Mouse (Mus musculus) brain, embryonic 14.5 days (tissue): ENCODE data around the gene Gm17657. TPM values are rescaled to one million over a fixed set of nuclear protein-coding genes. Genes with fewer than 3 reads are reported as not detected.
"Not testable (repeated sequence)": the region's sequence is repeated elsewhere in the genome, so short reads cannot be mapped to it uniquely, and the experiment has no call there.

ENCODE experiments used
- DNase-seq: peaks from one replicate; pipeline ENCODE4 v3.0.0-alpha.2; 2011; ENCODE audit warnings: low read depth
- CTCF ChIP-seq: fragments of 200-500 bp; IDR thresholded peaks from 2 replicates; pipeline ENCODE4 v1.5.1; 2012; ENCODE audit warnings: inconsistent platforms, mild to moderate bottlenecking, moderate library complexity, borderline replicate concordance; ENCODE audit not compliant: insufficient read depth, insufficient read length; ENCODE audit errors: extremely low read depth
- POLR2A ChIP-seq: fragments of 200-500 bp; IDR thresholded peaks from 2 replicates; pipeline ENCODE4 v1.6.1; 2012; ENCODE audit warnings: mild to moderate bottlenecking, inconsistent platforms, borderline replicate concordance; ENCODE audit not compliant: poor library complexity, insufficient read depth, insufficient read length, severe bottlenecking; ENCODE audit errors: extremely low read depth
- polyA plus RNA-seq: library from polyadenylated mRNA; depleted of rRNA; stranded (reverse); fragments of >200 nt; gene quantifications from 2 replicates; pipeline ENCODE4 v1.2.3, GENCODE M21; 2012

Gene Gm17657
- polyA plus RNA-seq, 1 experiment: not detected

DNA sequence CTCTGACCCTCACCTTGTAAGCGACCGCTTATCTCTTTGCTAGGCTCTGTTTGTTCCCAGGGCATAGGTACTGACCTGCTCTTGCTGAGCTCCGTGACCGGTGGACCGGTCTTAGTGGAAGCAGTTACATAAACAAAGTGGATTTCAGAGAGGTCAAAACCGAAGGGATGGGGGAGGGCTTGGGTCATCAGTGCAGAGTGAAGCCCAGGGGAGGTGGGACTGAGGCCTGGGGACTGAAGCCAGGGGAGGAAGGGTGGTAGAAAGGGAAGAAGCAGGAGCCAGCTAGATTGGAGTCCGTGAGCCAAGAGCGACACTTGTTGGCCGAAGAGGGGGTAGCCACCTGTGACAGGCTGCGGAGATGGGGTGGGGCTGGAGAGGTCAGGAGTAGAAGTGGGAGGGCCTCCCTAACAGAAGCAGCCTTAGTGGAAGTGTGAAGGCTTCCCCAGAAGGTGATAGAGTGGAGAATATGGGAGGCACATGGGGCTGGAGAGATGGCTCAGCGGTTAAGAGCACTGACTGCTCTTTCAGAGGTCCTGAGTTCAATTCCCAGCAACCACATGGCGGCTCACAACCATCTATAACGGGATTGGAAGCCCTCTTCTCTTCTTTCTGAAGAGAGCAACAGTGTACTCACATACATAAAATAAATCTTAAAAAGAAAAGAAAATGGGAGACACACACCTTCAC is 36.3 kb downstream of the Gm17657 start:
- peak; percentile 65 for DNase-seq
- TF ChIP-seq CTCF (peak; percentile 73), POLR2A (no peak)

DNA sequence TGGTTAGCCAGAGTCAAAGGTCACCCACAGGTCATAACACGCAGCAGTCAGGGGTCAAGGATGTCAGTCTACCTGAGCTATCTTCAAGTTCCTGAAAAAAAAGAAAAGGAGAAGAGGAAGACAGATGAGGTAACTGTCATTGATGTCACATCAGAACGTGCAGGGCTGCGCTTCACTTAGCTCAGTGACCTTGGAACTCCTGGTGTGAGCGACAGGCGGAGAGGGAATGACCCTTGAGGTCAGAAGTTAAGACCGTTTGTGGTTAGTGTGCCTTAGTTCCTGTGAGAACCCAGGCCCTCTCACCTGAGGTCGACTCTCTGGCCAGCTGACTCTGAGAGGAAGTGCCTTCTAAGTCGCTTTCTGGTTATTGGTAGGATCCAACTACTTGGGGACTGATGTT is 38.7 kb downstream of the Gm17657 start:
- TF ChIP-seq POLR2A (no peak), CTCF (no peak)
- no peak for DNase-seq

DNA sequence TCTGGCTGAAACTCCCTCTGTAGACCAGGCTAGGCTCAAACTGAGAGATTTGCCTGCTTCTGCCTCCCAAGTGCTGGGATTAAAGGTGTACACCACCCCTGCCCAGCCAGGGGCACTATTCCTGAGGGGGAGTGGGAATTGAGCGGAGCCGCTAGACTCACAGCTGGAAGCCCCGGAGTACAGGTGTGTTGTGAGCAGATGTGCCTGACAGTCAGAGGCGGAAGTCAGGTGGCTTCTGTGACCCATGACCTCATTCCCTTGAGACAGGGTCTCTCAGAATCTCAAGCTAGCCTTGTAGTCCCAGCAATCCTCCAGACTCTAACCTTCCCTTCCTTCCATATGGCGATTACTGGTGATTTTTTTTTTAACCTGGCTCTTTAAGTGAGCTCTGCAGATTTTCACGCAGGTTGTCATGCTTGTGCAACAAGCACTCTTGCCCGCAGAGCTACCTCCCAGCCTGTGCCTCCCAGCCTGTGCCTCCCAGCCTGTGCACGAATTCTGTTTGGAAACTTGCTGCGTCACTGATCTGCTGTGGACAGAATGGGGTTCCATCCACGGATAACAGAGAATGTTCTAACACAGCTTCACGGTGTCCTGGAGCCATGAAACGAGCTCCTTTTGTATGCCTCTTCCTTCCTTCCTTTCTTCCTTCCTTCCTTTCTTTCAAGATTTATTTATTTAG is 40.4 kb downstream of the Gm17657 start:
- TF ChIP-seq POLR2A (no peak), CTCF (no peak)
- no peak for DNase-seq

DNA sequence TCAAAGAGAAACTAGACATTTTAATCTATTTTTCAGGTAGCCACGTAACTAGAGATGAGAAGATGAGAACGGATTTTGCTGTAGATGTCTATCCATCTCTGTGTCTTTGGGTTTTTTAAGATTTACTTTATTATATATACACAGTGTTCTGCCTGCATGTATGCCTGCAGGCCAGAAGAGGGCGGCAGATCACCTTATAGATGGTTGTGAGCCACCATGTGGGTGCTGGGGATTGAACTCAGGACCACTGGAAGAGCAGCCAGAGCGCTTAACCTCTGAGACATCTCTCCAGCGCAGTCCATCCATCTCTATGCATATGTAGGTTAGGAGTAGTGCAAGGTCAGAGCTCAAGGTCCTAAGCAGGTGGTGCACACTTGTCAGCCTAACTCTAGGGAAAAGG is 45.7 kb downstream of the Gm17657 start:
- DNase-seq: no peak
- TF ChIP-seq POLR2A: no peak
- TF ChIP-seq CTCF: peak; percentile 16; the same call in 1 of the 2 replicates

DNA sequence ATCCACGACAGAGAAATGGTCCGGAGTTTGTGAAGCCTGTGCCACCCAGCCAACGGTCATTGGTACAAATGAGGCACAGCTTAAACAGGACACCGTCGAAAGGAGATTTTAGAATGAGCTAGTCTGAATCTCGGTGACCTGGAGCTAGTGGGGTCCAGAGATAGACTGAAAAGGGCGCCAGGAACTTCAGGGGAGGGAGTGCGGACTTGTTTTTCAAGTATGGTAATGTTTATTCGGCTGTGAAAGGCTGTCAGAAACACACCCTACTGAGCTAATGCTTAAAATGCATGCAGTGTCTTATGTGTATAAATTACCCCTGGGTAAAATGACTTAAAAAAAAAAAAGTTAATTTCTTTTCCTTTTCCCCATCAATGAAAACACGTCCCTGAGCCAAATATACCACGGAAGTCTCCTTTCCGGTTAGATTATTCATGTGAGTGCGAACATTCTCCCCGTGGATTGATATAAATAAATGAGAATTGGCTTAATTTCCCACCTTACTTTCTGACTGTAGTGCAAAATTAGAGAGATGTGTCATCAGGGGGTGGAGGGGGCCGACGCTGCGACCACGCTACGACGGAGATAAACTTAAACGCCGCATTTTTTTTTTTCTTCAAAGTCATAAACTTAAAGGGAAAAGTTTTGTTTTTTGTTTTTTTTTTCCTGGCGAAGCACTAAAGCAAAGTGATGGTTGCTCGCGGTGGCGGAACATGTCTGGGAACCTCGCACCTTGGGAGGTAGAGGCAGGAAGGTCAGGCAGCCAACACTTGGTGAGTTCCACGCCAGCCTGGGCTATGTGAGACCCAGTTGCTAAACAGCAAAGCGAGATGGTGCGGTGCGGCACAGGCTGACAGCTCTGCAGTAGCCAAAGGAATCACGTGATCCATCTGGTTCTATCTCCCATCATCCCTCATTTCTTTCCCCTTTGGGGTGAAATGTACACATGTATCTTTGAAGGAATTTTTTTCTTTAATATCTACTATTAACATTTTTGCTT is 46.5 kb downstream of the Gm17657 start:
- TF ChIP-seq POLR2A (no peak), CTCF (no peak)
- DNase-seq: no peak

DNA sequence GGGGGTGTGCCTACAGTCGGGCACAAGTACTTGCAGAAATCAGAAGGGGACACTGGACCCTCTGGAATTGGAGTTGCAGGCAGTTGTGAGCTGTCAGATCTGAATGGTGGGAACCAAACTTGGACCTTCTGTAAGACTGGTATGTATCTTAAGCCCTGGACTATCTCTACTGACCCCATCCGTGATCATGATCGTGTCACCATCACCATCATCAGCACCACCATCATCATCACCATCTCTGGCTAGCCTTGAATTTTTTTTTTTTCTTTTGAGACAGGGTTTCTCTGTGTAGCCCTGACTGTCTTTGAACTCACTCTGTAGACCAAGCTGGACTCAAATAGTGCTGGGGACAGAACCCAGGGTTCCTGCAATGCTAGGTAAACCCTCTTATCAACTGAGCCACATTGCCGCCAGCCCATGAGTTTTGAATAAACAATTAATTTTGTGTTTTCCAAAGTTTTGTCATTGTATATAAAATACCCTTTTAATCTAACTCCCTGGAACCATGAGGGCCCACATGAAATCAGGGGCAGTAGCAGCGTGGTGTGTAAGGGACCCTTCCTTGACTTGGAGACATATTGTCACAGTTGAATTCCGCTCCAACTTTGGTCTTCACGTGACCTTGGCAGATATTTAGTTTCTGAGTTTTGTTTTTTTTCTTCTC is 47.3 kb downstream of the Gm17657 start:
- no peak for DNase-seq
- TF ChIP-seq POLR2A: no peak
- no peak for TF ChIP-seq CTCF

DNA sequence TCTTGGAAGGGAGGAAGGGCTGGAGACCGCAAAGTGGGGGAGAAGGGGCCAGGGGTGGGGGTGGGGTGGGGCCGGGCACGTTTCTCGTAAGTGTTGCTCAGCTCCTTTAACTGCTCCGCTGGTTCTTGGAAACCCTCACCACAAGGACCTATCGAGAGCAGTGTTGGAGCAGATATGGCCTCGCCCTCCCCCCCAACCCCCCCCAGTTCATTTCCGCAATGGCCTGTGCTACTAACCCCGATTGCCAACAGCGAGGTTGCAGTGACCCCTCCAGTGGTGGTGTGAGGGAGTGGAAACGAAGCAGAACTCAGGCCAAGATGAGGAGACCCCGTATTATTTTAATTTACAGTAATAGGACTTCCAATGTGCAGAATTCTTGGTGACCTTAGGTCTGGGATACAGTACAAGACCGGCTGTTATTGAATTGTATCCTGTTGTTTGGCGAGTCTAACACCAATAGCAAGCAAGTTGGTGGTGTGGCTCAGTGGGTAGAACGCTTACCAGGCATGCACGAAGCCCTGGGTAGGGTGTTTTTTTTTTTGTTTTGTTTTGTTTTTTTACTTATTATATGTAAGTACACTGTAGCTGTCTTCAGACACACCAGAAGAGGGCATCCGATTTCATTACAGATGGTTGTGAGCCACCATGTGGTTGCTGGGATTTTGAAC is 48.5 kb downstream of the Gm17657 start:
- TF ChIP-seq POLR2A (no peak), CTCF (no peak)

DNA sequence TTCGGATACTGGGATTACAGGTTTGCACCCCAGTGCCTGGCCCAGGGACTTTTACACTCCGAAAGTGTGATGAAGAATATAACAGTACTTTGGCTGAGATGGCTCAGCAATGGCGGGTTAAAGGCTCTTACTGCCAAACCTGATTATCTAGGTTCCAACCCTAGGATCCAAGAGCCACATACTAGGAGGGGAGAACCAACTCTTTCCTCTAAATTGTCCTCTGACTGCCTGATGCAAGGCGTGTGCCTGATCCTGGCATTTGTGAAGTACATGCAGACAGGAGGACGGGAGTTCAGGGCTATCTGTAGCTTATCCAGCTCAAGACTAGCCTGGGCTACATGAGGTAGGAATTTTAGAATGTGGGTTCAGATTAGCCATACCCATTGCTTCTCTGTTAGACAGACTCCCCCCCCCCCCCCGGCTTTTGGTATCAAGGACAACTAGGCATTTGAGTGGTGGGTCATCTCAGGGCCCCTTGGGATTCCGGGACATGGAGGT is 49.1 kb downstream of the Gm17657 start:
- no peak for DNase-seq
- TF ChIP-seq CTCF (no peak), POLR2A (no peak)

More for the DNA sequence above, 48.5 kb downstream of the Gm17657 start:
- no peak for DNase-seq

DNA sequence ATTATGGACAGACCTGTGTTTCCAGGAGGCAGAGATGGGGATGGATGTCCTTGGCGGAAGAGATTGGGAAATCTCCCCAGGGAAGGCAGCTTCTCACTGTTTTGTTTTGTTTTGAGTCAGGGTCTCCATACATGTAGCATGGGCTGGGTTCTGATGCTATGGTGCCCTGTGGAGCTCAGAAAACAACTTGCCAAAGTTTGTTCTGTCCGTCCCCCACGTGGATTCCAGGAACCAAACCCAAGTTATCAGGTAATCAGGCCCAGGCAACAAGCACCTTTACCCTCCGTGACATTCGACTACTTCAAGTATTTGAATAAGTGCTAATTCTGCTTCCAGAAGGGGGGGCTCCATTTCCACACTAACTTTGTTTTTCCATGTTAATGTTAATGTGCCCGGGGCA is 49.9 kb downstream of the Gm17657 start:
- DNase-seq: no peak

DNA sequence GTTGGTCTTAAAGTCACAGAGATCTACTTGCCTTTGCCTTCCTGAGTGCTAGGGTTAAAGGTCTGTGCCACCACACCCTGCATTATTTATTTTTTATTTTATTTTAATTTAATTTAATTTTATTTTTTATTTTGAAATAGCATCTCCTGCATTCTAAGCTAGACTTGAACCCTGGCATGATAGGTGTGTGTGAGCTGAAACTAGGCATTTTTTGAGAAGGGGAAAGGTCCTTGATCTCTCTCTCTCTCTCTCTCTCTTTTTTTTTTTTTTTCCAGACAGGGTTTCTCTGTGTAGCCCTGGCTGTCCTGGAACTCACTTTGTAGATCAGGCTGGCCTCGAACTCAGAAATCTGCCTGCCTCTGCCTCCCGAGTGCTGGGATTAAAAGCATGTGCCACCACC is 50.5 kb downstream of the Gm17657 start:
- not testable (repeated sequence) for DNase-seq

More for the DNA sequence above, 49.9 kb downstream of the Gm17657 start:
- TF ChIP-seq CTCF (no peak), POLR2A (no peak)
